Mouse (Mus musculus) neural tube, embryonic 10.5 days (tissue): Measurements from ENCODE around the gene Strip2.
A peak's percentile ranks its signal among the peaks of the same experiment; 100 is the strongest.

ENCODE experiments used
- DNase-seq: peaks from one replicate; pipeline ENCODE4 v3.0.0-alpha.2; 2017; ENCODE audit warnings: low spot score; ENCODE audit errors: extremely low spot score

Strip2 gene

GRCm38 (mm10) chr6:29916530-29917382 lies at the start of gene Strip2:
TSS of gene Strip2 (plus strand) at chr6:29917012.
- peak; percentile 94 for DNase-seq

- no peak for DNase-seq
Observed at GRCm38 (mm10) chr6:29868341-29868895, 48.4 kb upstream of the Strip2 start.

DNA sequence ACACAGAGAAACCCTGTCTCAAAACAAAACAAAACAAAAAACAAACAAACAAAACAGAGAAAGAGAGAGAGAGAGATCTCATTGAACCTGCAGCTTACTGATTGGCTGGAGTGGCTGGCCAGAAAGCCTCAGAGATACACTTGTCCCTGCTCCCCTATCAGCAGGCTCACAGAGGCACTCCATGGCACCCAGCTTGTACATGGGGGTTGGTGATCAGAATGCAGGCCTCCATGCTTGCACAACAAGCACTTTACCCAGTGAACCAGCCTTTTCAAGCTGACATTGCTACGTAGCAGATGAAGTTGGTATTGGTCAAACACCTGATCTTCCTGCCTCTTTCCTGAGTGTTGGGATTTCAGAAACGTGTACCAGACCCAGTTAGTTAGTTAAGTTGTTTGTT lies 43.2 kb upstream of the Strip2 start:
- no peak for DNase-seq

GRCm38 (mm10) chr6:29875576-29875975 lies 41.2 kb upstream of the Strip2 start:
- no peak for DNase-seq

- DNase-seq: no peak
Observed at GRCm38 (mm10) chr6:29876782-29877181, 40.0 kb upstream of the Strip2 start.

DNA sequence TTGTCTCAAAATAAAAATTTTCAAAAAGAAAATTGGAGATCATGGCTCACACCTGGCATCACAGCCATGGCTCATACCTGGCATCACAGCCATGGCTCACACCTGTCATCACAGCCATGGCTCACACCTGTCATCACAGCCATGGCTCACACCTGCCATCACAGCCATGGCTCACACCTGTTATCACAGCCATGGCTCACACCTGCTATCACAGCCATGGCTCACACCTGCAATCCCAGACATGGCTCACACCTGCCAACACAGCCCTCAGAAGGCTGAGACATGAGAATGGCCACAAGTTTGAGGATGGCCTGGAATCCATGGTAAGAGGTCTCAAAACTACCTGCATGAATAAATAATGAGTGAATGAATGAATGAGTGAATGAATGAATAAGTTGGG lies 37.2 kb upstream of the Strip2 start:
- DNase-seq: no peak

DNA sequence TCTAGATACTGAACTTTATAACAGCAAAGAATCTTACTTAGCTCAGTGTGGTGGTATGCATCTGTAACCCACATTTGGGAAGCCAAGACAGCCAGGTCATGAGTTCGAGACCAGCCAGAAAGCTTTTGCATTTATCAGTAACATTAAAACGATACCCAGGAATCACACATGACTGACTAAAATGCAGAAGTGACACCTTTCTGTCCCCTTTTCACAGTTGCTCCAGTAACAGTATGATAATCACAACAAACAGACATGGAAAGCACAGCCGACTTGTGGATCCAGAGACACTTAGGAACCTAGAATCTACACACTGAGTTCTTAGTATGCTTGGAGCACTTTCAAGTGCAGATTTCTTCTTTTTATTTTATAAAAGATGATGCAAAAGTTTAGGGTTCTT lies 36.0 kb upstream of the Strip2 start:
- no peak for DNase-seq

DNA sequence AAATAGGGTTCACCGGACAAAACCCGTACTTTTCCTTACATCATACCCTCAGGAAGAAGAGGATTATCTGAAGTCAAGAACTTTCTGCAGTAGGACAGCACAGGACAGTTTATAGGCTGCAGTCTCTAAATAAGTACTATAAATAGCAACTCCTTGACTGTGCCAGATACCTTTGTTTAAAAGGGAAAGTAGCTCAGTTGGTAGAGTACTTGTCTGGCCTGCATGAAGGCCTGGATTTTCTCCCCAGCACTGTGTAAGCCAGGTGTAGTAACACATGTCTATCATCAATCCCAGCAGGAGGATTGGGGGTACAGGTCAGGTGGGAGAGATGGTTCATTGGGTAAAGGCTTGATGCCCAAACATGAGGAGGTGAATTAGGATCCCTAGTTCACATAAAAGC lies 34.9 kb upstream of the Strip2 start:
- no peak for DNase-seq

- no peak for DNase-seq
Observed at GRCm38 (mm10) chr6:29882870-29883269, 33.9 kb upstream of the Strip2 start.

GRCm38 (mm10) chr6:29891151-29891550 lies 25.7 kb upstream of the Strip2 start:
- no peak for DNase-seq

DNA sequence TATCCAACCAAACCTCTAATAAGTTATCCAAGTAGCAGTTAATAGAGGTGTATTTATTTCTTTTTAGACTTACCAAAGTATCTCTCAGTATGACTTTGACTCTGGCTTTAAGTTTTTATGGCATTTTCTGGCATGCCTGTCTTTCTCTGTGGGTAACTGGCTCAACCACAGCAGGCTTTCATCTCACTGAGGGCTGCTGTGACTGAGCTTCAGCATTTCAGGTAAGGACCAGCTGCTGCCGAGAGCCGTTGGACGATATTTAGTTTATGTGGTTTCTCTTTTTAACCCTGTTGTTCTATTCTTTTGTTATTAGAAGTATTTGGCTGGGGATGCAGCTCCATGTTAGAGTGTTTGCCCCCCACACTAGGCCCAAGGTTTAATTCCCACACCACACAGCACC lies 19.8 kb upstream of the Strip2 start:
- no peak for DNase-seq

DNA sequence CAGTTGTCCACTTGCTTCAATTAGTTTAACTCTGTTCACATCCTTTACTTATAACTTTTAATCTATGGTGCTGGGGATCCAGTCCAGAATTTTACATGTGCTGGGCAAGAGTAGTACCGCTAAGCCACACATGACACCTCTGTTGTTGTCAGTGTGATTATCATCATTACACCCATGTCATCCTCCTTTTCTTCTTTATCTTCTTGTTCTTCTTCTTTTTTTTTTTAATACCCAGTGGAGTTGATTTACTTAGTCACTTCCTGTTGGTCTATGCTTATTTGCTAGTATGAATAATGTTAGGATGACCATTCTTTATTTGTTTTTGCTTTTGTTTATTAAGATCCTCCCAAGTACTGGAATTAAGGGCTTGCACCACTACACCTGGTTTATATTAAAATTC lies 15.4 kb upstream of the Strip2 start:
- DNase-seq: no peak

DNA sequence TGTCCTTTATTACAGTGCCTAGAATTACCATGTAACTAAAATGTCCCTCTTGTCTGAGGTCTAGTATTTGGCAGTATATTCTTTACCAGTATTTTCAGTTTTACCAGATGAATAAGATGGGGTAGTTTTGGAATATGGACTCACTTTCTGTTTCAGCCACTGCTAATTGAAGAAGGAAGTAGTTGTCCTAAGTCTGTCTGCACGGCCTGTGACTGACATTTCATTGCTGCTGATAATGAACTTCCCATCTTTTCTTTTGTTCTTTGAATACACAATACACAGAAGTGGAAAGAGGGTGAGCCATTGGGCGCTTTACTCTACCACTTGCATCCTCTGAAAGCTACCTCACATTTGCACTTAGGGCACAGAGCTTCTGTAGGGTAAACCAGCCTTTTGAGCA lies 14.6 kb upstream of the Strip2 start:
- DNase-seq: no peak

DNA sequence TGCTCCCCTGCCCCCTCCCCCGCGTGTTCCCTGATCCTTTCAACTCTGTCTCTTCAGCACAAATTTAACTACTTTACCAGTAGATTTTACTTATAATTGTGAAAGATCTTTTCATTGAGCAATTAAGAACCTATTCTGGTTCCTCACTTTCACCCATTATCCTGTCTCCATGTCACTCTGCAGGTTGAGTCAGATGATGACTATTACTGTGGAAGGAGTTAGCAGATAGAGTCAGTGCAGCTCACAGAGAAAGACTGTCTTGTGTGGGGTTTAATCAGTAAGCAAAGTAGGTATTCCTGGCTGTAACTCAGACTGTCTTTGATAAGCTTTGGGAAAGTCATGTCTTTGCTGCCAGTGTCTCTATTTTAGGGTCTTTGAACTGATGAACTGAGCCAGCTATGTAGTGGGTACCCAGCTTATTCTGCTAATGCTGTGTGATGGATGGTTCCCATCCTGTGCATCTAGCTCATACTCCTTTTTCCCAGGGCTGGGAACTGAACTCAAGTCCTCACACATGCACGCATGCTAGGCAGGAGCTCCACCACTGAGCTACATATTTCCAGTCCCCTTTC lies 13.4 kb upstream of the Strip2 start:
- DNase-seq: no peak

- DNase-seq: no peak
Observed at GRCm38 (mm10) chr6:29904281-29904680, 12.5 kb upstream of the Strip2 start.

DNA sequence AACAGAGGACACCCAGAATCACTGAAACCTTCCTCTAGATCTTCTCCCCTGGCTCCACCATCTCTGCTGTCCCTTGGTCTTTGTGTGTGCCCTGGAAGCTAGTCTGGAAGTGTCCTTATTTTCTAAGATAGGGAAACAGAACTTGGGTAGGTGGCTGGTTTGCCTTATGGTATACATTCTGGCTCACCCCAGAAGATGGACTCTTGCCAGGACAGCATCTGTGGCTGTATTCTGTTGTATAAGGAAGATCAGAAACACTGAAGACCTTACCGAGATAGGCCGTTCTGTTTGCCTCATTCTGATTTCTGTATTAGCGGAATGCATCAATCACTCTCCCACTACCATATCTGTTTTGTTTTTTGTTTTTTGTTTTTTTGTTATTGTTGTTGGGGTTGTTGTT lies 6.2 kb upstream of the Strip2 start:
- DNase-seq: no peak

GRCm38 (mm10) chr6:29913673-29914072 lies 3.1 kb upstream of the Strip2 start:
- DNase-seq: no peak

- no peak for DNase-seq
Observed at GRCm38 (mm10) chr6:29914136-29914535, 2.7 kb upstream of the Strip2 start.

DNA sequence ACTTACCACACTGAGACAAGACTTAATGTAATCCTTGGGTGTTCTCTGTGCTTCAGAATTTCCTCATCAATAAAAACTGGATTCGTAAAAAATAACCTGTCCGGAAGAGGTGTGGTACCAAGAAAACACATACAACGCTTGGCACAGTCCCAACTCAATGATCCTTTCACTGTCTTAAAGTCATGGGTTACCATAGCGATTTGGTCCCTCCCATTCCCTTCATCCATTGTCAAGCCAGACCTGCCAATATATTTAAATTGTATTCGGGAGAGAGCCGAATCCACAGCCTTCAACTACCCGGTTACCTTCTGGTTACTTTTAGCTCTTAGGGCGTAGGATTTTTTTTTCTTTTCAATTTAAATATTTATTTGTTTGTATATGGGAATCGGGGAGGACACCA lies 976 bp upstream of the Strip2 start:
- peak; percentile 14 for DNase-seq

DNA sequence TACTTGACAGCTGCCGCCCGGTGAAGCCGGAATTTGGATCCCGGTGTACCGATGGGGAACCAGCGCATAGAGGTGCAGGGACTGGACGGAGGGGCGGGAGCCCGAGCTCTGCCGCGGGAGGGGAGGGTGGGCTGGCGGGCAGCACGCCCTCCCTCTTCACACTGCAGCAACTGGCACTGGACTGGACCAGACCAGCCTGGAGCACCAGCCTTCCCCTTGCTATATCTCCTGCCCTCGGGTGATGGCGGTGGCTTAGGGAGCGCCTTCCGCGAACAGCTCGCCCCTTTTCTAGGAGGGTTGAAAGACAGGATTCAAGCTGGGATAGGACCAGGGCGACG lies 540 bp downstream of the Strip2 start:
- DNase-seq: no peak

- DNase-seq: peak; percentile 14
Observed at GRCm38 (mm10) chr6:29917947-29918346, 1.1 kb downstream of the Strip2 start.

DNA sequence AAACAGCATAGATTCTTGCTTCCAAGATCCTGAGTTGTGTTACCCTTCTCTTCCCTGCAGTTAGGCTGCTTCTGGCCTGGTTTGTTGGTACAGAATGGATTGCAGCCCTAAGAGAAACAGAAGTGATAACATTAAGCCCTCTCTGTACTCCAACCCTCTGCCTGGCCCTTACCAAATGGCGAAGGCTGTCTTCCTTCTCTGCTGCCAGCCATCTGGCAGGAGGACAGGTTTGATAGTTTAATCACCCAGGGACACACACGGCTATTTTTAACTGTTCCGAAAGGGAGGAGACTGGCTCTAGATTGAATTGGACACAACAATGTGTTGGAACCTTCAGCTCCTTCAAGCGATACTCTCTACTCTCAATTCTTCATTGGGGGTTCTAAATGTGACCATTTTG lies 6.7 kb downstream of the Strip2 start:
- no peak for DNase-seq
